Mouse (Mus musculus): Measurements from ENCODE around the gene Gm10639. TPM values are rescaled to one million over a fixed set of nuclear protein-coding genes. Genes with fewer than 3 reads are reported as not detected.

Gm10639 gene
- polyA plus RNA-seq (2014; fragmentation: Illumina TruSeq; extraction: RNeasy Lipid Tissue Mini Kit (QIAGEN cat#74804); ENCODE audit: insufficient read depth, low read depth, low replicate concordance), result not detected

GRCm38 (mm10) chr9:78289723-78290122, at the start of gene Gm10639:
Gene Gm10639 (plus strand): TSS chr9:78289923.

GRCm38 (mm10) chr9:78256914-78257313, 32.8 kb upstream of the Gm10639 start, which contains the start of gene Gm3776:
Gene Gm3776 (plus strand): TSS chr9:78257129.

GRCm38 (mm10) chr9:78314696-78315095, 25.0 kb downstream of the Gm10639 start, which contains the start of gene Omt2a:
Gene Omt2a (minus strand): TSS chr9:78314796.

GRCm38 (mm10) chr9:78327289-78327688, 37.6 kb downstream of the Gm10639 start, which contains the start of gene Omt2b:
Gene Omt2b (plus strand): TSS chr9:78327589.

Other genes starting within 250 kb of the Gm10639 start
- not detected for gene Gcm1, start 238.0 kb upstream of the Gm10639 start, polyA plus RNA-seq (2014; fragmentation: Illumina TruSeq; extraction: RNeasy Lipid Tissue Mini Kit (QIAGEN cat#74804); ENCODE audit: insufficient read depth, low read depth, low replicate concordance)
- 44.7 TPM for gene Fbxo9, start 180.9 kb upstream of the Gm10639 start, polyA plus RNA-seq (2014; fragmentation: Illumina TruSeq; extraction: RNeasy Lipid Tissue Mini Kit (QIAGEN cat#74804); ENCODE audit: insufficient read depth, low read depth, low replicate concordance)
- gene Ick, start 180.7 kb upstream of the Gm10639 start, polyA plus RNA-seq (2014; fragmentation: Illumina TruSeq; extraction: RNeasy Lipid Tissue Mini Kit (QIAGEN cat#74804); ENCODE audit: insufficient read depth, low read depth, low replicate concordance), result 11.2 TPM
- 111 TPM for gene Gsta4, start 107.1 kb upstream of the Gm10639 start, polyA plus RNA-seq (2014; fragmentation: Illumina TruSeq; extraction: RNeasy Lipid Tissue Mini Kit (QIAGEN cat#74804); ENCODE audit: insufficient read depth, low read depth, low replicate concordance)
- 1.2 TPM for gene Gsta1, start 59.3 kb upstream of the Gm10639 start, polyA plus RNA-seq (2014; fragmentation: Illumina TruSeq; extraction: RNeasy Lipid Tissue Mini Kit (QIAGEN cat#74804); ENCODE audit: insufficient read depth, low read depth, low replicate concordance)
- gene Gm3776, start 32.8 kb upstream of the Gm10639 start, polyA plus RNA-seq (2014; fragmentation: Illumina TruSeq; extraction: RNeasy Lipid Tissue Mini Kit (QIAGEN cat#74804); ENCODE audit: insufficient read depth, low read depth, low replicate concordance), result 0.40 TPM
- not detected for gene Omt2a, start 24.9 kb downstream of the Gm10639 start, polyA plus RNA-seq (2014; fragmentation: Illumina TruSeq; extraction: RNeasy Lipid Tissue Mini Kit (QIAGEN cat#74804); ENCODE audit: insufficient read depth, low read depth, low replicate concordance)
- gene Omt2b, start 37.7 kb downstream of the Gm10639 start, polyA plus RNA-seq (2014; fragmentation: Illumina TruSeq; extraction: RNeasy Lipid Tissue Mini Kit (QIAGEN cat#74804); ENCODE audit: insufficient read depth, low read depth, low replicate concordance), result not detected
- gene Gsta2, start 65.9 kb downstream of the Gm10639 start, polyA plus RNA-seq (2014; fragmentation: Illumina TruSeq; extraction: RNeasy Lipid Tissue Mini Kit (QIAGEN cat#74804); ENCODE audit: insufficient read depth, low read depth, low replicate concordance), result 10.9 TPM
- gene Dppa5a, start 78.3 kb downstream of the Gm10639 start, polyA plus RNA-seq (2014; fragmentation: Illumina TruSeq; extraction: RNeasy Lipid Tissue Mini Kit (QIAGEN cat#74804); ENCODE audit: insufficient read depth, low read depth, low replicate concordance), result 0.62 TPM
- 1.1 TPM for gene Ooep, start 88.8 kb downstream of the Gm10639 start, polyA plus RNA-seq (2014; fragmentation: Illumina TruSeq; extraction: RNeasy Lipid Tissue Mini Kit (QIAGEN cat#74804); ENCODE audit: insufficient read depth, low read depth, low replicate concordance)
- gene Ddx43, start 105.9 kb downstream of the Gm10639 start, polyA plus RNA-seq (2014; fragmentation: Illumina TruSeq; extraction: RNeasy Lipid Tissue Mini Kit (QIAGEN cat#74804); ENCODE audit: insufficient read depth, low read depth, low replicate concordance), result 0.13 TPM
- 1.2 TPM for gene Cgas, start 153.3 kb downstream of the Gm10639 start, polyA plus RNA-seq (2014; fragmentation: Illumina TruSeq; extraction: RNeasy Lipid Tissue Mini Kit (QIAGEN cat#74804); ENCODE audit: insufficient read depth, low read depth, low replicate concordance)
- 6.1 TPM for gene Mto1, start 158.3 kb downstream of the Gm10639 start, polyA plus RNA-seq (2014; fragmentation: Illumina TruSeq; extraction: RNeasy Lipid Tissue Mini Kit (QIAGEN cat#74804); ENCODE audit: insufficient read depth, low read depth, low replicate concordance)
- gene Gm17324, start 158.9 kb downstream of the Gm10639 start, polyA plus RNA-seq (2014; fragmentation: Illumina TruSeq; extraction: RNeasy Lipid Tissue Mini Kit (QIAGEN cat#74804); ENCODE audit: insufficient read depth, low read depth, low replicate concordance), result not detected
- gene Eef1a1, start 199.2 kb downstream of the Gm10639 start, polyA plus RNA-seq (2014; fragmentation: Illumina TruSeq; extraction: RNeasy Lipid Tissue Mini Kit (QIAGEN cat#74804); ENCODE audit: insufficient read depth, low read depth, low replicate concordance), result 5,877 TPM

Data from lung, adult 10 weeks (tissue).